Mouse (Mus musculus) limb, embryonic 15.5 days (tissue): Measurements from ENCODE around the gene 4931428F04Rik. TPM values are rescaled to one million over a fixed set of nuclear protein-coding genes. Genes with fewer than 3 reads are reported as not detected.

Source experiments
- ATAC-seq: fragments of 200-750 bp; cut with Nextera tagmentation; 2 replicates; pipeline ENCODE4 v1.8.0; 2017; ENCODE audit warnings: low read depth, moderate TSS enrichment; ENCODE audit not compliant: insufficient number of reproducible peaks, low FRiP score, low TSS enrichment
- H3K27ac ChIP-seq: fragments of 300-500 bp; sonication (generic); 2 replicates; pipeline ENCODE4 v1.5.1; 2015; ENCODE audit warnings: moderate library complexity, mild to moderate bottlenecking, inconsistent platforms
- H3K27me3 ChIP-seq: fragments of 300-500 bp; sonication (generic); 2 replicates; pipeline ENCODE4 v1.6.1; 2015; ENCODE audit warnings: inconsistent platforms
- H3K36me3 ChIP-seq: fragments of 300-500 bp; sonication (generic); 2 replicates; pipeline ENCODE4 v1.6.1; 2015; ENCODE audit warnings: inconsistent platforms
- H3K4me1 ChIP-seq: fragments of 300-500 bp; sonication (generic); 2 replicates; pipeline ENCODE4 v1.6.1; 2015; ENCODE audit warnings: inconsistent platforms
- H3K4me2 ChIP-seq: fragments of 300-500 bp; sonication (generic); 2 replicates; pipeline ENCODE4 v1.6.1; 2015; ENCODE audit warnings: mild to moderate bottlenecking, inconsistent platforms
- H3K4me3 ChIP-seq: fragments of 300-500 bp; sonication (generic); 2 replicates; pipeline ENCODE4 v1.5.1; 2015; ENCODE audit warnings: mild to moderate bottlenecking, inconsistent platforms
- H3K9ac ChIP-seq: fragments of 300-500 bp; sonication (generic); 2 replicates; pipeline ENCODE4 v1.6.1; 2015; ENCODE audit warnings: inconsistent platforms
- H3K9me3 ChIP-seq: fragments of 300-500 bp; sonication (generic); 2 replicates; pipeline ENCODE4 v1.6.1; 2016; ENCODE audit warnings: inconsistent platforms
- WGBS: fragments of 180-500 bp; shearing (Covaris S2); methylation state at CpG from one replicate; pipeline ENCODE4 v1.1.7; 2015; 5-methylcytosine and 5-hydroxymethylcytosine counted together
- polyA plus RNA-seq: library from polyadenylated mRNA; unstranded; fragments of >200 nt; fragmentation: Nextera tagmentation; extraction: Ambion mirVana; gene quantifications from 2 replicates; pipeline ENCODE4 v1.2.1, GENCODE M21; 2015

Gene 4931428F04Rik
- 11.0 and 11.1 TPM in 2 replicates for polyA plus RNA-seq

GRCm38 (mm10) chr8:105289805-105290460, at the start of gene 4931428F04Rik:
Gene 4931428F04Rik, minus strand, starts transcription at chr8:105289864.
- Histone ChIP-seq H3K4me1 (peaks cover 32% of the 10 kb centered on the region), H3K4me3 (peak within 1 kb of the TSS; percentile 53), H3K27me3 (peaks cover 20% of the 10 kb centered on the region), H3K4me2 (peak within 1 kb of the TSS; percentile 79), H3K36me3 (0 out of 2 replicates have a peak, but pooled peaks cover 7% of the 10 kb centered on the region), H3K27ac (peak within 1 kb of the TSS; percentile 83), H3K9me3 (no peaks in the 10 kb centered on the region), H3K9ac (peak within 1 kb of the TSS; percentile 26)
- under 1% methylated on average over 43 of the region's 43 CpGs for WGBS
- peak; percentile 4; the same call in 1 of the 2 replicates for ATAC-seq

DNA sequence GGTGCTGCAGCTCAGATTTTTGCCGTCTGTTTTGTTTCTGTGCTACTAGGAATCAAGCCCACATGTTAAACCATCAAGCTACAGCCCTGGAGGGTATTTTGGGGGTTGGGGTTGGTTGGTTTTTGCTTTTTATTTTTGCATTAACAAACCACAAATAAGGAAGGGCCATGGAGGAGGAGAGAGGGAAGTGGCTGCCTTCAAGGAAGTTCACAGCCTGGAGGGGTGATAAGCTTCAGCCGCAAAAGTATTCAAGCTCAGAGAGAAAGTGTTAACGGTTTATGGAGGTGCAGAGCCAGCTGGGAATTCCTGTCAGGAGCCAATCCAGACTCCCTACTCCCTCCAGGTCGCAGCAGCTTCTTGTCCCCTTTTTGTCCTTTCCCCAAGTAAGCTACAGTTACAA, 49.3 kb upstream of the 4931428F04Rik start:
- Histone ChIP-seq H3K9me3 (no peaks in the 10 kb centered on the region), H3K36me3 (peaks cover 42% of the 10 kb centered on the region), H3K4me2 (no peak overlapping the region), H3K27ac (no peak overlapping the region), H3K9ac (no peak overlapping the region), H3K4me1 (peaks cover 19% of the 10 kb centered on the region), H3K27me3 (no peaks in the 10 kb centered on the region), H3K4me3 (no peak overlapping the region)
- no peak for ATAC-seq
- 13% methylated on average over 4 of the region's 4 CpGs for WGBS

- Histone ChIP-seq H3K9ac (no peak overlapping the region), H3K4me3 (no peak overlapping the region), H3K4me2 (no peak overlapping the region), H3K4me1 (peaks cover 15% of the 10 kb centered on the region), H3K27ac (no peak overlapping the region), H3K36me3 (peaks cover 64% of the 10 kb centered on the region), H3K9me3 (no peaks in the 10 kb centered on the region), H3K27me3 (no peaks in the 10 kb centered on the region)
- ATAC-seq = no peak
- WGBS = 55% methylated on average over 32 of the region's 32 CpGs
These were observed 46.9 kb upstream of the 4931428F04Rik start for GRCm38 (mm10) chr8:105336373-105337130.

- Histone ChIP-seq H3K4me1 (peaks cover 8% of the 10 kb centered on the region), H3K9me3 (no peaks in the 10 kb centered on the region), H3K4me2 (no peak overlapping the region), H3K9ac (no peak overlapping the region), H3K4me3 (no peak overlapping the region), H3K36me3 (peaks cover 93% of the 10 kb centered on the region), H3K27me3 (no peaks in the 10 kb centered on the region), H3K27ac (no peak overlapping the region)
- WGBS = 80% methylated on average over 2 of the region's 2 CpGs
- no peak for ATAC-seq
These were observed 42.9 kb upstream of the 4931428F04Rik start for GRCm38 (mm10) chr8:105332523-105332922.

- H3K36me3 ChIP-seq = peaks cover 89% of the 10 kb centered on the region
- H3K27me3 ChIP-seq = no peaks in the 10 kb centered on the region
These were observed 42.3 kb upstream of the 4931428F04Rik start for GRCm38 (mm10) chr8:105331931-105332330.

DNA sequence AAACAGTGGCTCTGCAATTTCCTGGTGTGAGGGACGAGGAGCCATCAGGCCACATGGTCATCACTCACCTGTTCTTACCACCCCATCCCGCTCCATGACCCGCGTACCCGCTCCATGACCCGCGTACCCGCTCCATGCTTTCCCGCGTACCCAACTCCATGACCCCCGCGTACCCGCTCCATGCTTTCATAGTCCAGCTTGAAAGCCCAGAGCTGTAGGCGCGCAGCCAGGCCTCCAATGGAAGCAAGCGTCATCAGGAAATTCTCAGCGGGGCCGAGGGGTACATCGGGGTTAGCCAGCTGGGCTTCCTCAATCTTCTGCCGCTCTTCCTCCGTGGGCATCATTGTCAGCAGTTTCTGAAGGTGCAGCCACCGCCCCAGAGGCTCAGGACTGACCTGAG, 41.8 kb upstream of the 4931428F04Rik start:
- Histone ChIP-seq H3K4me2 (no peak overlapping the region), H3K4me1 (peaks cover 15% of the 10 kb centered on the region), H3K27ac (no peak overlapping the region), H3K27me3 (no peaks in the 10 kb centered on the region), H3K36me3 (peaks cover 84% of the 10 kb centered on the region), H3K9me3 (no peaks in the 10 kb centered on the region), H3K9ac (no peak overlapping the region), H3K4me3 (no peak overlapping the region)
- 94% methylated on average over 22 of the region's 22 CpGs for WGBS
- ATAC-seq = no peak

More at GRCm38 (mm10) chr8:105331931-105332330, 42.3 kb upstream of the 4931428F04Rik start:
- Histone ChIP-seq H3K9ac (no peak overlapping the region), H3K9me3 (no peaks in the 10 kb centered on the region), H3K4me2 (no peak overlapping the region), H3K4me1 (peaks cover 14% of the 10 kb centered on the region), H3K27ac (no peak overlapping the region), H3K4me3 (no peak overlapping the region)
- 94% methylated on average over 9 of the region's 9 CpGs for WGBS
- no peak for ATAC-seq

- 96% methylated on average over 12 of the region's 12 CpGs for WGBS
- Histone ChIP-seq H3K36me3 (peaks cover 73% of the 10 kb centered on the region), H3K27ac (no peak overlapping the region), H3K4me1 (peaks cover 17% of the 10 kb centered on the region), H3K9ac (no peak overlapping the region), H3K9me3 (no peaks in the 10 kb centered on the region), H3K4me3 (no peak overlapping the region), H3K27me3 (no peaks in the 10 kb centered on the region), H3K4me2 (no peak overlapping the region)
- no peak for ATAC-seq
These were observed 40.7 kb upstream of the 4931428F04Rik start for GRCm38 (mm10) chr8:105330325-105330724.

DNA sequence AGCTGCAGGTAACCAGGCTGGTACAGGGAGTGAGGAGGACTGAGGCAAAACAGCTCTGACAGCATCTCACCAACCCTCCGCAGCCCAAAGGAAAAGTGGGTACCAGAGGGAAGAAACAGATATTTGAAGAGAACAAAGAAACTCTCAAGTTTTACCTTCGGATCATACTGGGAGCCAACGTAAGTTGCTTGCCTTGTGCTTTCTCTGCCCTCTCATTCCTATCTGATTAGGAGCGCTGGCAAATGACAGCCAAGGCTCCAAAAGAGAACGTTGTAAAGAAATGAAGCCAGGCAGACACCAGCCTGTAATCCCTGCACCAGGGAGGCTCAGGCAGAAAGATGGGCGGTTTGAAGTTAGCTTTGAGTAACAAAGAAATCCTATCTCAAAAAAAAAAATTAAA, 37.3 kb upstream of the 4931428F04Rik start:
- no peak for ATAC-seq
- Histone ChIP-seq H3K4me1 (peaks cover 24% of the 10 kb centered on the region), H3K27me3 (no peaks in the 10 kb centered on the region), H3K9me3 (no peaks in the 10 kb centered on the region), H3K9ac (peak overlapping the region; percentile 50), H3K27ac (peak overlapping the region; percentile 84; the same call in 1 of the 2 replicates), H3K36me3 (peaks cover 50% of the 10 kb centered on the region), H3K4me2 (peak overlapping the region; percentile 75), H3K4me3 (peak overlapping the region; percentile 73)
- 35% methylated on average over 6 of the region's 6 CpGs for WGBS

GRCm38 (mm10) chr8:105326141-105326672, 36.5 kb upstream of the 4931428F04Rik start, which contains the start of the genes Lrrc29 and Tmem208:
Gene Lrrc29, minus strand, starts transcription at chr8:105326278.
Gene Tmem208, plus strand, starts transcription at chr8:105326354.
- ATAC-seq = peak; percentile 91
- H3K27ac ChIP-seq = peak within 1 kb of the TSS; percentile 84
- peaks cover 42% of the 10 kb centered on the region for H3K36me3 ChIP-seq

DNA sequence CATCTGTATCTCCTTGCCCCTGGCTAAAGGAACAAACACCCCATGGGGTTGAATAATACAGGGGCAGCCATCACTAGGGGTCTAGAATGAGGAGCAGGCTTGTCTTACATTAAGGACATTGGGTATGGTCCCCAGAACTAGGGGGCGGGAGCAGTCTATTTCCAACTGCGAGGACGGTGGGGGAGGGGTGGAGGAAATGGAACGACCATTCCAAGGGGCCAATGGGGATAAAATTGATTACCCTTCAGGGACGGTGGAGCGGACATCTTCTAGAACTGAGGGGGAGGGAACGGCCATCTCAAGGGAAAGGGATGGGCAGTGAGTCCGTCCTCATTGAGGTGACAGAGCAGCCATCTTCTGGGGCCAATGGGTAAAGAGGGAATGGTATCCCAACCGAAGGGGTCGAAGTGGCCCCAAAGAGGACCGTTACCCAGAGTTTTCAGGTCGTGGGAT, 36.0 kb upstream of the 4931428F04Rik start:
- 0% methylated on average over 12 of the region's 12 CpGs for WGBS
- ATAC-seq = no peak; the same call in 1 of the 2 replicates
- H3K36me3 ChIP-seq = peaks cover 37% of the 10 kb centered on the region

More at GRCm38 (mm10) chr8:105326141-105326672, 36.5 kb upstream of the 4931428F04Rik start, which contains the start of the genes Lrrc29 and Tmem208:
- peak within 1 kb of the TSS; percentile 87 for H3K9ac ChIP-seq
- under 1% methylated on average over 36 of the region's 36 CpGs for WGBS
- H3K4me2 ChIP-seq = peak within 1 kb of the TSS; percentile 79
- H3K9me3 ChIP-seq = no peaks in the 10 kb centered on the region
- H3K4me3 ChIP-seq = peak within 1 kb of the TSS; percentile 73
- peaks cover 24% of the 10 kb centered on the region for H3K4me1 ChIP-seq
- H3K27me3 ChIP-seq = no peaks in the 10 kb centered on the region

DNA sequence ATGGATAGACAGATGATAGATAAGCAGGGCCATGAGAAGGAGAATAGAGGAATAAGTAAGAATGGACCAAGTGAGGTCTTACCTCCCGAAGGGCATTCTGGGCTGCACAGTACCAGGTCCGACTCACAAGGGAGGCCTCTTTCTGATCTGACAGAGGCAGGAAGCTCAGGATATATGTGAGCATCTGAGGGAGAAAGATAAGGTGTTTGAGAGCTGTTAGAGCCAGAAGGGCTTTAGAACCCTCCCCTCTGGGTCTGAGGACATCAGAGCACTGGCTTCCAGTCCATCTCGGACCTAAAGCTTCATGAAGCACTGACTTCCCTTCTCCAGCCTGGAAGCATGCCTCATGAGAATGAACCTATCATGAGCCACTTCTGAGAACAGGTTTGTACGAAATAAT, 33.5 kb upstream of the 4931428F04Rik start:
- H3K4me1 ChIP-seq = peaks cover 21% of the 10 kb centered on the region
- ATAC-seq = no peak

More for the DNA sequence above, 36.0 kb upstream of the 4931428F04Rik start:
- no peaks in the 10 kb centered on the region for H3K9me3 ChIP-seq
- H3K4me1 ChIP-seq = peaks cover 24% of the 10 kb centered on the region
- H3K4me2 ChIP-seq = peak overlapping the region; percentile 79
- H3K4me3 ChIP-seq = peak overlapping the region; percentile 73
- no peaks in the 10 kb centered on the region for H3K27me3 ChIP-seq
- H3K27ac ChIP-seq = peak overlapping the region; percentile 84
- H3K9ac ChIP-seq = peak overlapping the region; percentile 87

More for the DNA sequence above, 33.5 kb upstream of the 4931428F04Rik start:
- H3K9ac ChIP-seq = no peak overlapping the region
- H3K4me3 ChIP-seq = no peak overlapping the region
- H3K9me3 ChIP-seq = no peaks in the 10 kb centered on the region
- no peak overlapping the region for H3K27ac ChIP-seq
- WGBS = 87% methylated on average over 4 of the region's 4 CpGs
- H3K27me3 ChIP-seq = no peaks in the 10 kb centered on the region
- no peak overlapping the region for H3K4me2 ChIP-seq
- H3K36me3 ChIP-seq = peaks cover 33% of the 10 kb centered on the region
